Mouse (Mus musculus) small intestine, adult 2 months (tissue): ENCODE data around the gene Gm30191.

Experiments used
- CTCF ChIP-seq: fragments of 200-500 bp; IDR thresholded peaks from 2 replicates; pipeline ENCODE4 v1.5.1; 2012; ENCODE audit warnings: low read depth, mild to moderate bottlenecking, control low read depth, inconsistent platforms, low read length, moderate library complexity, mixed read lengths; ENCODE audit not compliant: insufficient replicate concordance, insufficient read length; ENCODE audit errors: extremely low read depth
- POLR2A ChIP-seq: fragments of 200-500 bp; IDR thresholded peaks from 2 replicates; pipeline ENCODE4 v1.6.1; 2012; ENCODE audit warnings: low read depth, mild to moderate bottlenecking, control low read depth, inconsistent platforms, low read length, moderate library complexity

DNA sequence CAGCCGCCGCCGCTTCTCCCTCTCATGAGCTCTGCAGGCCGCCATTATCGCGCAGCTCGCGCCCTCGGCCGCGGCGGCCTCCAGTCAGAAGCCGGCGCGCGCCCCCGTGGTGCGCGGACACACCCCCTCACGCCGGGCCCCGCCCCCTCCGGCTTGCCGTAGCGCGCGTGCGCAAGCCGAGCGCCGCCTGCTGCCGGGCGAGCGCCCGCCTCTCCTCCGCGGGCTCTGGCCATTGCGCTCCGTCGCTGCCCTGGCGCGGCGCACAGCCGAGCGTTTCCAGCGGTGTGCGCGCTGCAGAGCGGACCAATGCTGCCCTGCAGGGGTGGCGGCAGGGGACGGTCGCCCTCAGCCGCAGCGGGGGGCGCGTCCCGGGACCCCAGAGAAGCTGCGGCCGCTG, 40.4 kb downstream of the Gm30191 start:
- TF ChIP-seq CTCF (peak; percentile 6; the same call in 1 of the 2 replicates), POLR2A (peak; percentile 86; the same call in 1 of the 2 replicates)
